7 mouse cellular contexts compared by ENCODE assay signal in genomic region chr2:26487322-26488021, GRCm38 (mm10). TPM values are rescaled to one million over a fixed set of nuclear protein-coding genes. Genes with fewer than 3 reads are reported as not detected.
DNase-seq lines count a peak whose midpoint lies in the region; ATAC-seq lines count a peak whose summit lies in the region.

No protein-coding gene starts in this region.

- H3K9ac ChIP-seq in intestine, embryonic 15.5 days = 0 out of 2 replicates have a peak overlapping the region, but pooled peaks have one; percentile 13
- peak overlapping the region; percentile 42; the same call in 1 of the 2 replicates for H3K9ac ChIP-seq in midbrain, embryonic 16.5 days (ENCODE audit: low read depth, low read length)

- ATAC-seq in intestine, embryonic 15.5 days = 0 out of 2 replicates have a peak, but pooled peaks have one; percentile 3
- ATAC-seq in midbrain, embryonic 16.5 days = peak; percentile 34
- no peak for ATAC-seq in megakaryocyte, adult 5-6 weeks (ENCODE audit: poor library complexity, severe bottlenecking)

- H3K4me1 ChIP-seq in intestine, embryonic 15.5 days (replicated peaks) = peaks cover 89% of the 10 kb centered on the region
- peaks cover 48% of the 10 kb centered on the region for H3K4me1 ChIP-seq in midbrain, embryonic 16.5 days (ENCODE audit: control insufficient read depth, insufficient read depth, low read length)

- no peaks in the 10 kb centered on the region for H3K27me3 ChIP-seq in intestine, embryonic 15.5 days (replicated peaks)
- H3K27me3 ChIP-seq in midbrain, embryonic 16.5 days (ENCODE audit: control insufficient read depth, insufficient read depth, low read depth, low read length) = no peaks in the 10 kb centered on the region

- peak; percentile 48 for DNase-seq in adipocyte (ENCODE audit: low spot score)
- DNase-seq in cerebellum, adult 11-12 months = peak; percentile 55
- DNase-seq in forelimb bud, embryonic 11.5 days (ENCODE audit: low read depth, low spot score) = peak; percentile 49
- no peak for DNase-seq in thymus, postnatal 4 days

- WGBS in intestine, embryonic 15.5 days = 37% methylated on average over 18 of the region's 18 CpGs
- WGBS in midbrain, embryonic 16.5 days = 6% methylated on average over 18 of the region's 18 CpGs

- peak overlapping the region; percentile 45 for H3K27ac ChIP-seq in intestine, embryonic 15.5 days
- H3K27ac ChIP-seq in midbrain, embryonic 16.5 days (ENCODE audit: low read length) = peak overlapping the region; percentile 86

- no peak overlapping the region for H3K4me3 ChIP-seq in intestine, embryonic 15.5 days (replicated peaks)
- H3K4me3 ChIP-seq in midbrain, embryonic 16.5 days (ENCODE audit: low read depth, low read length) = no peak overlapping the region

- peak overlapping the region; percentile 48 for H3K4me2 ChIP-seq in intestine, embryonic 15.5 days (replicated peaks)
- peak overlapping the region; percentile 32 for H3K4me2 ChIP-seq in midbrain, embryonic 16.5 days (ENCODE audit: low read length)

- peaks cover 5% of the 10 kb centered on the region; the same call in 1 of the 2 replicates for H3K36me3 ChIP-seq in intestine, embryonic 15.5 days
- H3K36me3 ChIP-seq in midbrain, embryonic 16.5 days (ENCODE audit: control insufficient read depth, insufficient read depth, low read length) = no peaks in the 10 kb centered on the region

- H3K9me3 ChIP-seq in intestine, embryonic 15.5 days = no peaks in the 10 kb centered on the region
- no peaks in the 10 kb centered on the region for H3K9me3 ChIP-seq in midbrain, embryonic 16.5 days (replicated peaks; ENCODE audit: control insufficient read depth, low read length, poor library complexity, severe bottlenecking)

RNA-seq across cellular contexts. Expression of gene Notch1, which starts 29.0 kb away (rescaled TPM):
- polyA plus RNA-seq in intestine, embryonic 15.5 days (2015; fragmentation: Nextera tagmentation; extraction: Ambion mirVana) = 11.3 and 12.2 TPM in 2 replicates
- 10.7 and 11.4 TPM in 2 replicates for polyA plus RNA-seq in midbrain, embryonic 16.5 days (2015; fragmentation: Nextera tagmentation; extraction: Ambion mirVana)
- 37.6 and 43.0 TPM in 2 replicates for total RNA-seq in megakaryocyte, adult 5-6 weeks (2015)
- total RNA-seq in megakaryocyte, adult 5-6 weeks (2017) = 22.3 and 48.3 TPM in 2 replicates

RNA-seq across cellular contexts. Expression of gene Sec16a, which starts 42.5 kb away (rescaled TPM):
- 20.2 and 24.7 TPM in 2 replicates for polyA plus RNA-seq in intestine, embryonic 15.5 days (2015; fragmentation: Nextera tagmentation; extraction: Ambion mirVana)
- polyA plus RNA-seq in midbrain, embryonic 16.5 days (2015; fragmentation: Nextera tagmentation; extraction: Ambion mirVana) = 18.7 and 20.4 TPM in 2 replicates
- 41.6 and 43.9 TPM in 2 replicates for total RNA-seq in megakaryocyte, adult 5-6 weeks (2015)
- 31.1 and 34.6 TPM in 2 replicates for total RNA-seq in megakaryocyte, adult 5-6 weeks (2017)
